Mouse (Mus musculus): ENCODE data around the gene Gm29427.

GRCm38 (mm10) chr1:130734452-130734851, 18.9 kb upstream of the Gm29427 start:
- TF ChIP-seq CTCF (conservative IDR thresholded peaks at IDR 0.05; ENCODE audit: low read length) (no peak), NANOG (IDR thresholded peaks at IDR 0.05; ENCODE audit: borderline replicate concordance, low read length) (no peak), POU5F1 (IDR thresholded peaks at IDR 0.05; ENCODE audit: borderline replicate concordance, low read length) (no peak)
